Mouse (Mus musculus) MEL (cell line): ENCODE measurements at regions not wholly inside any gene's neighbourhood (a gene's known extent, or its start where the extent isn't known, plus 50 kb on each side); places are given as distances from the start of the nearest gene placed in this dataset.
A peak's percentile ranks its signal among the peaks of the same experiment; 100 is the strongest.

Experiments
- DNase-seq: peaks from one replicate; pipeline ENCODE4 v3.0.0; 2011; ENCODE audit warnings: low read depth, low spot score
- H3K27ac ChIP-seq: 2 replicates; pipeline ENCODE4 v1.5.1; 2012; ENCODE audit warnings: low read depth, mild to moderate bottlenecking, control low read depth, low read length, moderate library complexity; ENCODE audit not compliant: control insufficient read depth
- H3K27me3 ChIP-seq, 2 experiments: fragments of 150-350 bp in 1 of 2; sonication (generic) in 1 of 2; 2 replicates each; pipeline ENCODE4 v1.6.1; 2012; ENCODE audit warnings: low read length in 2 of 2, mild to moderate bottlenecking in 2 of 2, improper control_type of control experiment in 1 of 2, moderate library complexity in 1 of 2; ENCODE audit not compliant: insufficient read depth in 2 of 2, control insufficient read depth in 1 of 2
- H3K36me3 ChIP-seq, 2 experiments: 2 replicates each; pipeline ENCODE4 v1.6.1; 2012 to 2014; ENCODE audit warnings: low read length in 2 of 2, improper control_type of control experiment in 1 of 2, inconsistent platforms in 1 of 2, mild to moderate bottlenecking in 1 of 2; ENCODE audit not compliant: insufficient read depth in 2 of 2, control insufficient read depth in 1 of 2
- H3K4me1 ChIP-seq, 2 experiments: fragments of 150-350 bp in 1 of 2; sonication (generic) in 1 of 2; 2 replicates each; pipeline ENCODE4 v1.6.1; 2012; ENCODE audit warnings: low read length in 2 of 2, improper control_type of control experiment in 1 of 2, mild to moderate bottlenecking in 1 of 2; ENCODE audit not compliant: insufficient read depth in 2 of 2, control insufficient read depth in 1 of 2
- H3K4me3 ChIP-seq, 2 experiments: fragments of 150-350 bp in 1 of 2; sonication (generic) in 1 of 2; 2 replicates each; pipeline ENCODE4 v1.5.1; 2012; ENCODE audit warnings: low read depth in 2 of 2, low read length in 2 of 2, mild to moderate bottlenecking in 2 of 2, moderate library complexity in 2 of 2, control low read depth in 1 of 2, improper control_type of control experiment in 1 of 2; ENCODE audit not compliant: control insufficient read depth in 1 of 2, insufficient read depth in 1 of 2
- H3K79me2 ChIP-seq: 2 replicates; pipeline ENCODE4 v1.6.1; 2012; ENCODE audit warnings: mild to moderate bottlenecking, low read length, moderate library complexity; ENCODE audit not compliant: control insufficient read depth, poor library complexity, insufficient read depth
- H3K9ac ChIP-seq: 2 replicates; pipeline ENCODE4 v1.6.1; 2012; ENCODE audit warnings: low read depth, mild to moderate bottlenecking, control low read depth, low read length, moderate library complexity; ENCODE audit not compliant: control insufficient read depth, poor library complexity, severe bottlenecking
- H3K9me3 ChIP-seq: fragments of 150-350 bp; sonication (generic); replicated peaks from 2 replicates; pipeline ENCODE4 v1.6.1; 2012; ENCODE audit warnings: mild to moderate bottlenecking, low read length, improper control_type of control experiment, moderate library complexity; ENCODE audit not compliant: insufficient read depth
- BHLHE40 ChIP-seq: IDR thresholded peaks from 2 replicates; pipeline ENCODE4 v1.6.1; 2012; ENCODE audit warnings: low read depth, mild to moderate bottlenecking, inconsistent platforms, low read length, improper control_type of control experiment, borderline replicate concordance
- CHD1 ChIP-seq: IDR thresholded peaks from 2 replicates; pipeline ENCODE4 v1.6.1; 2012; ENCODE audit warnings: low read depth, mild to moderate bottlenecking, inconsistent platforms, low read length, improper control_type of control experiment
- CHD2 ChIP-seq: IDR thresholded peaks from 2 replicates; pipeline ENCODE4 v1.6.1; 2011; ENCODE audit warnings: low read length, improper control_type of control experiment
- CTCF ChIP-seq, 3 experiments: IDR thresholded peaks in 2 of 3; conservative IDR thresholded peaks in 1 of 3; 2 replicates each; pipeline ENCODE4 v1.5.1; 2011 to 2012; ENCODE audit warnings: low read length in 3 of 3, low read depth in 2 of 3, mild to moderate bottlenecking in 2 of 3, improper control_type of control experiment in 1 of 3, inconsistent platforms in 1 of 3, mixed read lengths in 1 of 3, moderate library complexity in 1 of 3; ENCODE audit not compliant: control insufficient read depth in 1 of 3, insufficient read depth in 1 of 3, poor library complexity in 1 of 3, severe bottlenecking in 1 of 3
- ELF1 ChIP-seq: IDR thresholded peaks from 2 replicates; pipeline ENCODE4 v1.6.1; 2014; ENCODE audit warnings: low read depth, mild to moderate bottlenecking, inconsistent platforms, low read length, improper control_type of control experiment, moderate library complexity
- EP300 ChIP-seq, 2 experiments: IDR thresholded peaks; 2 replicates each; pipeline ENCODE4 v1.6.1; 2011; ENCODE audit warnings: improper control_type of control experiment in 2 of 2, low read length in 2 of 2, low read depth in 1 of 2, mild to moderate bottlenecking in 1 of 2
- GATA1 ChIP-seq: IDR thresholded peaks from 2 replicates; pipeline ENCODE4 v1.6.1; 2011; ENCODE audit warnings: low read depth, low read length, improper control_type of control experiment
- JUND ChIP-seq: IDR thresholded peaks from 2 replicates; pipeline ENCODE4 v1.6.1; 2011; ENCODE audit warnings: low read depth, mild to moderate bottlenecking, improper control_type of control experiment, low read length
- KAT2A ChIP-seq: conservative IDR thresholded peaks from 2 replicates; pipeline ENCODE4 v1.6.1; 2012; ENCODE audit warnings: low read depth, low read length, improper control_type of control experiment, inconsistent platforms
- MAFK ChIP-seq: IDR thresholded peaks from 2 replicates; pipeline ENCODE4 v1.6.1; 2011; ENCODE audit warnings: low read depth, mild to moderate bottlenecking, low read length, improper control_type of control experiment, borderline replicate concordance
- MAZ ChIP-seq: IDR thresholded peaks from 2 replicates; pipeline ENCODE4 v1.6.1; 2012; ENCODE audit warnings: low read depth, mild to moderate bottlenecking, inconsistent platforms, low read length, improper control_type of control experiment
- MEF2A ChIP-seq: IDR thresholded peaks from 2 replicates; pipeline ENCODE4 v1.6.1; 2014; ENCODE audit warnings: low read depth, mild to moderate bottlenecking, inconsistent platforms, low read length, improper control_type of control experiment; ENCODE audit not compliant: poor library complexity, insufficient replicate concordance, severe bottlenecking; ENCODE audit errors: extremely low read depth
- MYB ChIP-seq: IDR thresholded peaks from 2 replicates; pipeline ENCODE4 v1.6.1; 2011; ENCODE audit warnings: mild to moderate bottlenecking, low read depth, low read length, improper control_type of control experiment
- MYC ChIP-seq: IDR thresholded peaks from 2 replicates; pipeline ENCODE4 v1.6.1; 2011; ENCODE audit warnings: low read depth, mild to moderate bottlenecking, low read length, improper control_type of control experiment, moderate library complexity
- NRF1 ChIP-seq: IDR thresholded peaks from 2 replicates; pipeline ENCODE4 v1.6.1; 2014; ENCODE audit warnings: low read depth, mild to moderate bottlenecking, inconsistent platforms, low read length, improper control_type of control experiment, moderate library complexity; ENCODE audit not compliant: poor library complexity, insufficient read depth, severe bottlenecking
- POLR2A ChIP-seq, 2 experiments: IDR thresholded peaks; 2 replicates each; pipeline ENCODE4 v1.6.1; 2011 to 2012; ENCODE audit warnings: low read length in 2 of 2, mild to moderate bottlenecking in 2 of 2, control low read depth in 1 of 2, improper control_type of control experiment in 1 of 2, low read depth in 1 of 2, moderate library complexity in 1 of 2; ENCODE audit not compliant: control insufficient read depth in 1 of 2, insufficient read depth in 1 of 2, poor library complexity in 1 of 2
- POLR2AphosphoS2 ChIP-seq: IDR thresholded peaks from 2 replicates; pipeline ENCODE4 v1.6.1; 2011; ENCODE audit warnings: low read length, improper control_type of control experiment
- POLR2AphosphoS5 ChIP-seq: IDR thresholded peaks from 2 replicates; pipeline ENCODE4 v1.6.1; 2012; ENCODE audit warnings: low read depth, borderline replicate concordance, mild to moderate bottlenecking, inconsistent platforms, low read length, moderate library complexity, mixed read lengths
- RAD21 ChIP-seq: IDR thresholded peaks from 2 replicates; pipeline ENCODE4 v1.6.1; 2011; ENCODE audit warnings: mild to moderate bottlenecking, low read depth, low read length, improper control_type of control experiment
- RCOR1 ChIP-seq: IDR thresholded peaks from 2 replicates; pipeline ENCODE4 v1.6.1; 2012; ENCODE audit warnings: low read depth, mild to moderate bottlenecking, inconsistent platforms, low read length, improper control_type of control experiment
- SIN3A ChIP-seq: IDR thresholded peaks from 2 replicates; pipeline ENCODE4 v1.6.1; 2012; ENCODE audit warnings: low read length, improper control_type of control experiment, inconsistent platforms
- SMC3 ChIP-seq: IDR thresholded peaks from 2 replicates; pipeline ENCODE4 v1.6.1; 2011; ENCODE audit warnings: low read depth, low read length, improper control_type of control experiment
- TCF12 ChIP-seq: IDR thresholded peaks from 2 replicates; pipeline ENCODE4 v1.6.1; 2014; ENCODE audit warnings: low read depth, mild to moderate bottlenecking, inconsistent platforms, low read length, improper control_type of control experiment, moderate library complexity
- UBTF ChIP-seq: IDR thresholded peaks from 2 replicates; pipeline ENCODE4 v1.6.1; 2012; ENCODE audit warnings: low read depth, mild to moderate bottlenecking, inconsistent platforms, low read length, improper control_type of control experiment, moderate library complexity, borderline replicate concordance; ENCODE audit not compliant: insufficient read depth
- USF1 ChIP-seq: IDR thresholded peaks from 2 replicates; pipeline ENCODE4 v1.6.1; 2014; ENCODE audit warnings: low read depth, mild to moderate bottlenecking, inconsistent platforms, low read length, improper control_type of control experiment, moderate library complexity
- USF2 ChIP-seq, 2 experiments: IDR thresholded peaks; 2 replicates each; pipeline ENCODE4 v1.6.1; 2011 to 2012; ENCODE audit warnings: improper control_type of control experiment in 2 of 2, low read length in 2 of 2, borderline replicate concordance in 1 of 2, inconsistent platforms in 1 of 2, low read depth in 1 of 2, mild to moderate bottlenecking in 1 of 2; ENCODE audit not compliant: insufficient read depth in 1 of 2
- ZC3H11A ChIP-seq: IDR thresholded peaks from 2 replicates; pipeline ENCODE4 v1.6.1; 2012; ENCODE audit warnings: low read depth, mild to moderate bottlenecking, inconsistent platforms, low read length, improper control_type of control experiment
- ZMIZ1 ChIP-seq: IDR thresholded peaks from 2 replicates; pipeline ENCODE4 v1.6.1; 2012; ENCODE audit warnings: low read depth, mild to moderate bottlenecking, inconsistent platforms, low read length, improper control_type of control experiment, moderate library complexity
- ZNF384 ChIP-seq: IDR thresholded peaks from 2 replicates; pipeline ENCODE4 v1.6.1; 2012; ENCODE audit warnings: low read depth, mild to moderate bottlenecking, inconsistent platforms, low read length, improper control_type of control experiment

- Histone ChIP-seq H3K9me3 (no peaks in the 10 kb centered on the region), H3K27ac (no peak overlapping the region), H3K79me2 (no peaks in the 10 kb centered on the region), H3K4me1 (no peaks in the 10 kb centered on the region), H3K4me3 (no peak overlapping the region), H3K27me3 (no peaks in the 10 kb centered on the region), H3K9ac (no peak overlapping the region), H3K36me3 (no peaks in the 10 kb centered on the region)
- DNase-seq: no peak
- TF ChIP-seq MYC: no peak
- no peak for TF ChIP-seq USF1
- TF ChIP-seq ZC3H11A: no peak
- no peak for TF ChIP-seq MEF2A
- no peak for TF ChIP-seq MAFK
- TF ChIP-seq MAZ: no peak
- TF ChIP-seq USF2 (IDR thresholded peaks at IDR 0.05; ENCODE audit: borderline replicate concordance in 1 of 2, insufficient read depth in 1 of 2, low read depth in 1 of 2, low read length in 2 of 2): no peak
- no peak for TF ChIP-seq EP300 (IDR thresholded peaks at IDR 0.05; ENCODE audit: low read depth in 1 of 2, low read length in 2 of 2)
- TF ChIP-seq RCOR1: no peak
- no peak for TF ChIP-seq ELF1
- TF ChIP-seq POLR2AphosphoS2: no peak
- no peak for TF ChIP-seq CHD1
- no peak for TF ChIP-seq SIN3A
Measured at GRCm38 (mm10) chr17:75936686-75937380, 385.1 kb upstream of the Fam98a start.

GRCm38 (mm10) chr17:75931022-75931421, 379.3 kb upstream of the Fam98a start:
- no peak overlapping the region for H3K9ac ChIP-seq
- no peaks in the 10 kb centered on the region for H3K4me1 ChIP-seq
- H3K4me3 ChIP-seq: no peak overlapping the region
- H3K27me3 ChIP-seq: no peaks in the 10 kb centered on the region
- no peak overlapping the region for H3K27ac ChIP-seq
- no peaks in the 10 kb centered on the region for H3K79me2 ChIP-seq
- no peaks in the 10 kb centered on the region for H3K9me3 ChIP-seq
- peak; percentile 42 for DNase-seq
- no peaks in the 10 kb centered on the region for H3K36me3 ChIP-seq
- no peak for TF ChIP-seq UBTF
- TF ChIP-seq ZC3H11A: peak; percentile 72
- TF ChIP-seq TCF12: no peak
- TF ChIP-seq CTCF (IDR thresholded peaks at IDR 0.05 in 2 of 3, conservative IDR thresholded peaks at IDR 0.05 in 1 of 3; ENCODE audit: control insufficient read depth in 1 of 3, insufficient read depth in 1 of 3, low read depth in 2 of 3, low read length in 3 of 3, poor library complexity in 1 of 3, severe bottlenecking in 1 of 3): peak; percentile 46 to 80 (median 75)
- no peak for TF ChIP-seq CHD1
- TF ChIP-seq BHLHE40: no peak
- TF ChIP-seq POLR2AphosphoS5: no peak
- no peak for TF ChIP-seq SIN3A
- TF ChIP-seq KAT2A: no peak
- TF ChIP-seq NRF1: no peak
- TF ChIP-seq USF2 (IDR thresholded peaks at IDR 0.05; ENCODE audit: borderline replicate concordance in 1 of 2, insufficient read depth in 1 of 2, low read depth in 1 of 2, low read length in 2 of 2): no peak
- no peak for TF ChIP-seq GATA1
- no peak for TF ChIP-seq EP300 (IDR thresholded peaks at IDR 0.05; ENCODE audit: low read depth in 1 of 2, low read length in 2 of 2)
- TF ChIP-seq JUND: no peak
- peak; percentile 71 for TF ChIP-seq SMC3
- no peak for TF ChIP-seq POLR2AphosphoS2
- TF ChIP-seq ELF1: no peak
- TF ChIP-seq MAZ: no peak
- no peak for TF ChIP-seq RCOR1
- no peak for TF ChIP-seq POLR2A (IDR thresholded peaks at IDR 0.05; ENCODE audit: control insufficient read depth in 1 of 2, insufficient read depth in 1 of 2, low read depth in 1 of 2, low read length in 2 of 2, poor library complexity in 1 of 2)
- peak; percentile 81 for TF ChIP-seq ZNF384
- no peak for TF ChIP-seq ZMIZ1
- no peak for TF ChIP-seq MYB
- TF ChIP-seq CHD2: no peak
- TF ChIP-seq RAD21: peak; percentile 86
